Mouse (Mus musculus) naive thymus-derived CD4-positive, alpha-beta T cell, adult 2 months (primary cell): ENCODE data around the gene Zc3h8.

ENCODE experiments used
- DNase-seq: peaks from one replicate; pipeline ENCODE4 v3.0.0-alpha.2; 2011; ENCODE audit warnings: low read depth

Gene Zc3h8

GRCm38 (mm10) chr2:128890661-128891335, 53.1 kb downstream of the Zc3h8 start:
- DNase-seq, result peak; percentile 29

- DNase-seq, result no peak
These were observed 55.9 kb downstream of the Zc3h8 start for GRCm38 (mm10) chr2:128887866-128888550.

- DNase-seq, result no peak
These were observed 58.6 kb downstream of the Zc3h8 start for GRCm38 (mm10) chr2:128885225-128885811.

- peak; percentile 46 for DNase-seq
These were observed 62.6 kb downstream of the Zc3h8 start for GRCm38 (mm10) chr2:128881236-128881635.
